Mouse (Mus musculus) liver (tissue): ENCODE measurements around the gene Elovl6.
A peak's percentile ranks its signal among the peaks of the same experiment; 100 is the strongest.

Source experiments
- DNase-seq: peaks from one replicate; pipeline ENCODE4 v3.0.0-alpha.2; 2020; ENCODE audit warnings: mixed read lengths

The Elovl6 gene

DNA sequence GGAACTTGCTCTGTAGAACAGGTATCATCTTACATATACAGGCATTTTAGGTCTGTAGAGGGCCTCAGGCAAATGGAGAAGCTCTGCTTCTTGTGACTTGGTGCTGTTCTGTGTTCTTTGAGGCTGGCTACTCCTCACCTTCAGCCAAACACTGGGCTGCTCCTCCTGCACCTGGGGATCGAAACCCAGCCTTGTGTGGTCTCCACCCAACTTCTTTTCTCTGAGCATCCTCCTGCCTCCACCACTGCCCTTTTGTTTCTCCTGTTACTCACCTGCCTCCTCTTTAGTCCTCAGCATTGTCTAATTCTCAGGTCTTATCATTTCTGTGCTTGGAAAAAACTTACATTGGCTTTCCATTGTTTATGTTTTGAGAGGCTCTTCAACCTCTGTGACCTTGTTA lies 12.1 kb downstream of the Elovl6 start:
- DNase-seq = no peak

DNA sequence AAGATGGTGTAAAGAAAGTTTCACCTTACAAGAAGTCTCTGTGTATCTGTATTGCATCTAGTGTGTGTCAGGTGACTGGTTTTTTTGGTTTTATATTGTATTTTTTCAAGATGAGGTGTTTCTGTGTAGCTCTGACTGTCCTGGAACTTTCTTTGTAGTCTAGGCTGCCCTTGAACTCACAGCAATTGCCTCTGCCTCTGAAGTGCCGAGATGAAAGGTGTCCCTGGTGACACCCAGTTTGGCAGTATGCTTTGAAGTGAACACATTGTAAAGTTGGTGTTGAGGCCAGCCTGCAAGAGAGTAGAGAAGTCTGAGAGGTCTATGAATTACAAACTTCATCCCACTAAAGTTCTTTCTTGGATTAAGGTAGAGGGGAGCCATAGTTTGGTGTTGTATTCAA lies 13.1 kb downstream of the Elovl6 start:
- no peak for DNase-seq

DNA sequence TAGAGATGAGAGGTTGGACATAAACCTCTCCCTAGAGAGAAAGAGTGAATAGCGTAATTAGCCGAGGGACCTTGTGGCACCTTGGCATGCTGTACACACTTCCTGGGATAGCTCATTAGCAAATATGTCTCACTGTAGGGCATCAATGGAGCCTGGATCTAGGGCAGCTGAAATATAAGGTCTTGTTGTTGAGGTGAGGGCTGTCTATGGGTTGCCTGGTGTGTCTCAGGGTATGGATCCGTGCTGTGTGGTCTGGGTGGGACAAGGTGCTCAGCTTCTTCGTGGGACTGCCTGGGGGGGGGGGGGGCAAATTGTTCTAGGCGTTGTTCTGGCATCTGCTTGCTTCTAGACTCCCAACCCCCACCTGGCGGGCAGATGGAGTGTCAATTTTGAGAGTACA lies 13.6 kb downstream of the Elovl6 start:
- DNase-seq = no peak

DNA sequence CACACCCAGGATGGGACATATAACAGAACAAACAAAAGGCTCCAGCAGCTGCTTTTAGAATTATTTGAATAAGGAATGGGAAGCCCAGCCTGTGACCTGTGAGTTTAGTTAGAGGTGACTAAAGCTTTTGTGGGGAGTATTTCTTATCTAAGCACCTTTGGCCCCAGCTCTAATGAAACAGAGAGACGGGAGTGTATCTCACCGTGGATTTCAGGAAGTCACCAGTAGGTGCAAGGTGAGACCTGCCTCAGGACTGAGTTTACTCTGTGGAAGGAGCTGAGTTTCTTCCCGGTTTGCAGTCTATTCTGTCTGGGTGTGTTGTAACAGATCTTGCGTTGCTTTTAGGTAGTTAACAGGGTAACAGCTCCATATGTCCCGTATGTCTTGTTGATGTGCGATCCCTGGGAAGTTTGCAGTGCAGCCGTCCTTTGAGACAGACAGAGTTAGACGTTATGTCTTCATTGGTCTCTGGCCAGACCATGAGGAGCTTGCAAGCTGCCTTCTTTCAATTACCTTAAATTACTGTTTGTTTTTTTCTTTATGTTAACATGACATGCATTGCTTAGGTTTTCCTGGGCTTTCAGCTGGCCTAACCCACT lies 15.8 kb downstream of the Elovl6 start:
- DNase-seq = no peak

DNA sequence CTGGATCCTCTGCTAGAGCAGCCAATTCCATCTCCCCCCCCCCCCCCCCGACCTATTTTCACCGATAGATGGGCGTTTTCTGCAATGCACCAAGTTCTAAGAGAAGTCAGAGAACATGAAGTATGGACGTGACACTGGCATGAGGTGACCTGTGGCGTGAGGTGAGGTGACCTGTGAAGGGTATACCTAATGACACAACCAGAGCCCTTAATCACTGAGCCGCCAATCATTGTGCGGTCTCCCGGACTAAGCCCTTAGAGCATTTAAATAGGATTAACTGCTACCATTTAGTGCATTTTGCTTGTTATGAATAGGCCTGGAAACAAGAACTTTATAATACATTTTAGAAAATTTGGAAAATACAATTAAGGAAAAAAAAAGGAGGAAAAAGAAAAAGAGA lies 16.6 kb downstream of the Elovl6 start:
- DNase-seq = no peak

DNA sequence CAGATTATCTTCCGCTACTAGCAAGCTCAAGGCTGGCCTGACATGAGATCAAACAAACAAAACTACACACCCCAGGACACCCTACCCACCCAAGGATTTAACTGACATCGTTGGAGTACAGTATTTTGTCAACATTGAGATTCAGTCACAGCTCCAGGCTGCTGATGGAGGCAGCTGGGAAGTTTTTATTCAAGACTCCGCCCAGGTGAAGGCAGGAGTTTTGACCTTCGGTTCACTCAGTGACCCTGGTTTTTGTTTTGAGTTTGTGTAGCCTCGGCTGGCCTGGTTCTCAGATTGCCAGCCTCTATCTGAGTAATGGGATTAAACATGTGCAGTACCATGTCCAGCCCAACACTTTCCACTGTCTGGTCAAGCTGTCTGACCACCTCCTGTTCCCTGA lies 17.4 kb downstream of the Elovl6 start:
- no peak for DNase-seq

DNA sequence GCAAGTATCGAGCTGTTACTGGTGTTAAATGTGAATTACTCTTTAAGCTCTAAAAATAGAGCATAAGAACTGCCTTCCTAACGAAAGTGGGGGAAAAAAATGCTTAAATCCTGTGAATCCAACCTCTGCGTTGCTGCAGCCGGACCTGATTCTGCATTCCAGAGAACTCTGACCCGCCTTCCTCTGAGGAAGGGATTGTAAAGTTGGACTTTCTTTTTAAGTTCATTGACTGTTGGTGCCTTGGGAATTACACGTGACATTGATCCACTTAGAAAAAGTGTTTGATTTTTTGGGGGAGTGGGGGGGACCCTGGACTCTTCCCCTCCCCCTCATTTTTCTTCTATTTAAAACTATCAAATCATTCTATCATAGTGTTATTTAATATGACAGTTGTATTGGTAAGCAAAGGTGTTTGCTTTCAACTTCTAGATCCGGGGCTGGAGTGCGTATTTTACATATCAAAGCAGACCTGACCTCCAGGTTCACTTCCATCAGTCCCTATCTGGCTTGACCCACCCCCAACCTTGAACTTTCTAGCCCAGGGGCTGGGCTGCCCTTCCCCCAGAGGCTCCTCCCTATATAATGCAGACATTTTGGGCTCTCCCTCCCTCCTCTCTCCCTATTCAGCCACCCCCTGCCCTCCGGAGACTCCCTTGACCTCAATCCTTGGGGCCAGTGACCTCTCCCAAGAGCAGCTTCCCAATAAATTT lies 19.6 kb downstream of the Elovl6 start:
- no peak for DNase-seq

DNA sequence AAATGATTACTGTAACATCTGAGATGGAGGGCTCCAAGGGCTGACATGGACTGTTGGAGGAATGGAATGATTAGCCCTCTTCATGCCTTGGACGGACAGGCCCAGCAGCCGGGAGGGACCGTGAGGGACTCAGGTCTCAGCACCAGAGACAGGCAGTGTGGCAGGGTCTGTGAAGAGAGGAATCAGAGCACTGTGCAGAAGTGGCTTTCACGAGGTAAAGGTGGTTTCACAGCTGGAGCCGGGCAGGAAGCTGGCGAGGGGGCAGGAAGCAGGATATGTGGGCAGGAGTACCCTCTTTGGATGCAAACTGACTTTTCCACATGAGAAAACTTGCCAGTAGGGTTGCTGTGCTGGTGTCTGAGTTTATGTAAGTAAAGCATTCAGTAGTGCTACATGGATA lies 20.2 kb downstream of the Elovl6 start:
- no peak for DNase-seq

DNA sequence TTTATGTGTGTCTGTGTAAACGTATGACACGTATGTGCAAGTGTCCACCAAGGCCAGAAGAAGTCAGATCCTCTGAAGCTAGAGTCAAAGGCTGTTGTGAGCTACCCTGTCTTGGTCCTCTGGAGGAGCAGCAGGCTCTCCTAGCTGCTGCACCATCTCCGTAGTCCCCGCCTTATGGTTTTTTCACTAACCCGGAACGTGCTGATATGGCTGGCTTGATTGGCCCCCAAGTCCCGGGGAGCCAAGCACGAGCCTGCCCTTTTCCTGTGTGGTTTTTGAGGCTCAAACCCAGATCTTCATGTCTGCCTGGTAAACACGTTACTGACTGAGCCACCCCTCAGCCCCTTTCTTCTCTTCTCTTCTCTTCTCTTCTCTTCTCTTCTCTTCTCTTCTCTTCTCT lies 21.0 kb downstream of the Elovl6 start:
- DNase-seq = peak; percentile 53

DNA sequence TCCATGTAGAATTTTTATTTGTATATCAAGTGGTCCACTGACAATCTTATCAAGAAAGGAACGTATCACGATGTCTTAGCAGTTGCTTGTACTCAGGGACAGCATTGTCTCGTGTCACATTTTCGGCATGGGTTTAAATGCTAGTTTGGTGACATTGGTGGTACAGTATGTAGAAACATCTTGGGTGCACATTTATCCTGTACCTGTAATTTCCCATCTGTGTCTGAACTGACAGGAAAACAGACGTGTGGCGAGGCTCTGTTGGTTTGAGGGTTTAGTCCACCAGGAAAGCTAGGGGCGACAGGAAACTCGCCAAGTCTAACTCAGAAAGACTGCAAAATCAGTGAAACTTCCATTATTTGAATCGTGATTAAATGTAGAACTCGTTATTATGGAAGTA lies 21.5 kb downstream of the Elovl6 start:
- DNase-seq = no peak

DNA sequence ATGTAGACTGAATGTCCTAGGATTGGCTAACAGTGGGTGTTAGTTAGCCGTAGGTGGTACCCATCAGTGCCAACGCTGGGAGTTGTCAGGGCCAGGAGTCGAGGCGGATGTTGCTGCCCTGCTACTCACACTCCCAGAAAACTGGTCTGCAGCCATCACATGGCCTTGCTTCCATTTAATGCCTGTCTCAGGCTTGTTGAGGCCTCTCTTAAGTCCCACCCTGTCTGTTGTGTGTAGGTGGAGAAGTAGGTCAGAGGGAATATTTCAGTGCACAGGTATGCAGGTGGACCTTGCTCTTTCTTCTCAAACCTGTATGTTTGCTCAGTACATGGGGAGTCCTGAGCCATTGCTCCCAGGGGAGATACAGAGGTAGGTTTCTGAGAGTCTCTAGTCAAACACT lies 22.3 kb downstream of the Elovl6 start:
- no peak for DNase-seq

DNA sequence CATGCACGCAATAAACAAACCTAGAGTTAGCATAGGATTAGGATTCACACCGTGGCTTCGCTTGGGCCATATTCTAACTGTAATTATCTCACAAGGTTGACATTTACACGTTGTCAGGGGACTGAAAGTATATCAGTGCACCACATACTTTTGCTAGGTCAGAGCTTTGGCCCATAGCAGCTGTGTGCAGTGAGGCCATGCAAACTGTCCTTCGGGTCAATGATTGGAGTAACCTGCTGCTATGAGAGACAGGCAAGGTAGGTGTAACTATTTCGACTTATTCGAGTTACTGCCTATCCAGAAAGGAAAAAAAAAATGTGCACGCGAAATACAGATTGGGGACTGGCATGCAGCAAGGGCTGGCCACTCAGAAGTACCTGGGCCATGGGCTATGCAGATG lies 24.9 kb downstream of the Elovl6 start:
- DNase-seq = no peak

DNA sequence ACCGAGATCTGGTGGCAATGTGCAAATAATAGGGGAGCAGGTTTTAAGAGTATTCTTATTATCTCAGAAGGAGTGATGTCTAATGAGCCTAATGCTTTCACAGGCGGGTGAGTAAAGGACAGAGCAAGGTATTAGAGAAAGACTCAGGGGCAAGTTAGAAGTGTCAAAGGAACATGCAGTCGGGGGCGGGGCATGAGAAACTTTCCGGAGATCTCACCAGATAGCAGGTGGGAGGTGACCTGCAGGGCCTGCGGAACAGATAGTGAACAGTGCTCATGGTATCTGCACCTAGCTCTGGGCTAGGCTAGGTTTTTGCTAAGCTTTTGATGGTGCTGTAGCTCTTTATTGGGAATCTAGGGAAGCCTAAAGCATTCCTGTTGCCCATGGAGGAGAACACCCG lies 25.4 kb downstream of the Elovl6 start:
- no peak for DNase-seq

DNA sequence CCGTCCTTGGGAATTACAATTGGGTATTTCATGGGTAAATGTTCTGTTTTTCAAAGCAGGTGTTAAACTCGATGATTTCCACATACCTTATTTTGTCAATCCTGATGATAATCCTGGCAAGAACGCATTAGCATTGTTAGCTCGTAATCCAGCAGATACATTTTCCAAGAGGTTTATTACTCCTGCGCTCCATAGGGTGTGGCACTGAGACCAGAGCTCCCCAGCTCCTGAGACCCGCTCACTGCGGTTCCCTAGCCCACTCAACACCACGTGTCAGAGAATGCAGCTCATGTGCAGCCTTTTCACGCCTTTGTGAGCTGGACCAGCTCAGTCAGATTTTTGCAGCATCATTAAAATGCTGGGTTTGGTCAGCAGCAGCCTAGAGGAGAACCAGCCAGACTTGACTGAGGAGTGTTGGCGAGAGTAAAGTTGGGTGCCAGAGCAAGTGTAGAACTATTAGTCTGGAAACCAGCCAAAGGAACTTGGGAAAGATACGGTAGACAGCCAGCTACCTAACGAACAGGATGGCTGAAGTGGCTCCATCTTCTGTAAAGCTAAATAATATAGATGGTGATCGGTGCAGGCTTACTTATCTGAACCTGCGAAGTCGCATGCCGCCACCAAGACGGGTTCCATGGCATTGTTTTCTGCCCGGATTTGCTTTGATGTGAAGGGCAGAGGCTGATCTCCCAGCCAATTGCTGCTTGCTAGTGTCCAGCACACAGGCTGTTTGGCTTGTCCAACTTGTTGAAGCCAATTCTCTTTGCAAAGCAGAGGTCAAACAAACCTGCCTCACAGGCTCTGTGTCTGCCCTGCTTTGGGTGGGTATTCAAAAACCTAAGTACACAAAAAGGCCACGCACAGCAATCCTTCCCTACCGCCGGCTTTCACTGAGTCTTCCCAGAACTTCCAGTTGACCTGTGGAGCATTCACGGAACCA lies 26.1 kb downstream of the Elovl6 start:
- DNase-seq = no peak

DNA sequence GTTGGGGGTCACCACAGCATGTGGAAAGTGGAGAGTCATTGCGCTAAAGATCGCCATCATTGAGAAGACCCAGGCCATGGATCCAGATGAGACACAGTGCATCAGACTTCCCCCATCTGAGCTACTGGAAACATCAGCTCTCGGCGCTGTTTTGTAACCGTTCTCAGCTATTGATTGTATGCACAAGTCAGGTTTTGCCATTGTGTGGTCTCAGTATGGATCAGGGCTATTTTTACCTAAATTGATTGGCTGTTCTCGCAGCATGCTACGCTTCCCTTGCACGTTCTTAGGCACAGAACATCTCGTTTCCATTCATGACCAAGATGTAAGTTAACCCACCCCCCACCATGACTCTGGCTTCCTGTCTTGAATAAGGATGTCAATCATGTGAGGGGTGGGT lies 27.9 kb downstream of the Elovl6 start:
- DNase-seq = no peak

DNA sequence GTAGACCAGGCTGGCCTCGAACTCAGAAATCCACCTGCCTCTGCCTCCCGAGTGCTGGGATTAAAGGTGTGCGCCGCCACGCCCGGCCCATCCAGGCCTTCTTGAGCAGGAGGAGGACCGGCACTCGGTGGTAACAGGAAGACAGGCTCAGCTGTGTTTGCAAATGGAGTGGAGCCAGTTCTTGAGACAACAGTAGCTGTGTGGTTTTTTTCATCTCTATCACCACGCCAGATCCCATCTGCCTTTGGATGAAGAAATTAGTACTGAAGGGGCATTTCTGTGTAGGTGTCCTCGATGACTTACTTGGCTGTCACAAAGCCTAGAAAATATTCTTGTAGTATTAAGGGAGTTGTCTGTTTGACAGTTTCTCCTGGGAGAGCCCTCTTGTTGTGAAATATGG lies 28.9 kb downstream of the Elovl6 start:
- no peak for DNase-seq

DNA sequence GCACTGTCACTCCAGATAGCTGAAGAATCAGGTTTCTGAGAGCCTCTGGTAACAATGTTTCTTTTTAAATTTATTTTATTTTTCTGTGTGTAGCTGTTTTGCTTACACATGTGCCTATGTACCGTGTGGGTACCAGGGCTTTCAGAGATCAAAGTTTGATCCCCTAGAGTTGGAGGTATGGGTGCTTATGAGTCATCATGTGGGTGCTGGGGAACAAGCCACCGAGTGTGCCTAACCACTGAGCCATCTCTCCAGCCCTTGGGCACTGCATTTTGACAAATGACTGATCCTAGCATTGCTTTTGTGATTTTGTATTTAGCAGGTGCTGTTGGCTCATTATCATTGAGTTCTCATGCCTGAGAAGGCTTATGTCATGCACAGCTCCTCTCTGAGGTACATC lies 29.7 kb downstream of the Elovl6 start:
- DNase-seq = no peak

DNA sequence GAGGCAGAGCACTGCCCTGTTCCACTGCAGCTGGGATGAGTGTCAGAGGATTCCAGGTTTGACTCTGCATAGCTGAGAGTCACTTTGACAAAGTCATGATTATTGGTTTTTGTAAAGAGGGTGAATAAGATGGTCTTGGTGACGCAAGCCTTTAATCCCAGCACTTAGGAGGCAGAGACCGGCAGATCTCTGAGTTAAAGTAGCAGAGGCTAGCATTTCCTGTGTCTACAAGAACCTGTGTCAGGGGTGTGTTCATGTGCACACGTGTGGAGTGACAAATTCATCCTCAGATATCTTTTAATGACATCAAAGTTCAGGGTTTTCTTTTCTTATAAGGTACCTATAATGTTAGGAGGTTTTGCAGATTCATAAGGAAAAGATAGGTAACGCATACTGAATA lies 30.3 kb downstream of the Elovl6 start:
- DNase-seq = no peak

DNA sequence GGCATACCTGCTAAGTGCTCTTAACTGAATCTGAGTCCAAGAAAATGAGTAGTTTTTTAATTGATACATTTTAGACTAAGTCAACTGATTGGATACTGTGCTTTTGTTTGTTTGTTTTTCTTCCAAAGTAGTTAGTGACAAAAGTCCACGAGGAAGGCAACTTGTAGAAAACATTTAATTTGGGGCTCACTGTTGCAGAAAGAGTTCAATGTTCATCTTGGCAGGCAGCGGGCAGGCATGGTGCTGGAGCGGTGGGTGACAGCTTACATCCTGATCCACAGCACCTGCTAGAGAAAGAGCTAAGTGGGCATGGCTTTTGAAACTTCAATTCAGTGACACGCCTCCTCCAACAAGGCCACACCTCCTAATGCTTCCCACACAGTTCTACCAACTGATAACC lies 31.7 kb downstream of the Elovl6 start:
- no peak for DNase-seq

DNA sequence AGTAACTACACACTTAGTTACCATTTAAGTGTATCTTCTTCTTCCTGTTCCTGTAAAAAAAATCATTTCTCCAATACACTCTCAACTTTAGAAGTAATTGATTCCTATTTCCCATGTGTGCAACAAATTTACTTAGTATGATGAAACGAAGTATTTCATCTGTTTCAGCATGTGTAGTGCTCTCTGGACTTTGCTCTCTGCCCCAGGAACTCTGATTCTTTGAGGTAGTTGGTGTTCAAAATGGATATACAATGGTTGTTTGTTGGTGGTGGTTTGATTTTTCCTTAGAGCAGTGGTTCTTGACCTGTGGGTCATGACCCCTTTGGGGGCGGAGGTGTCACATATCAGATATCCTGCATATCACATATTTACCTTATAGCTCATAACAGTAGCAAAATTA lies 32.7 kb downstream of the Elovl6 start:
- DNase-seq = no peak

DNA sequence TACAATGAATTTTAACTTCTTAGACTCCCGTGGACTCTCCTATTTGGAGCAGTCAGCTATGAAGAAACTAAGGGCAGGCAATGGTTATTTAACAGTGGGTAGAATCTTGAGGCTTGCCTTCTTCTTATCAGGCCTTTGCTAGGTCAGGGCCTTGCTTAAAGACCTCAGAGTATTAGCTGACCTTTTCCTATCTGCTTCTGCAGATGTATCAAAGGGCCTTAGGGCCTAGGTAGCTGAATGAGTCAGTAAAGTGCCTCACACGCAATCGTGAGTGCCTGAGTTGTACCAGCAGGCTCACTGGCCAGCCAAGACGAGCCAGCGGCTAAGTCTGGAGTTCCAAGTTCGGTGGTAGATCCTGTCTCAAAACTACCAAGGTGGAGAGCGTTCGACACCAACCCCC lies 33.3 kb downstream of the Elovl6 start:
- no peak for DNase-seq

DNA sequence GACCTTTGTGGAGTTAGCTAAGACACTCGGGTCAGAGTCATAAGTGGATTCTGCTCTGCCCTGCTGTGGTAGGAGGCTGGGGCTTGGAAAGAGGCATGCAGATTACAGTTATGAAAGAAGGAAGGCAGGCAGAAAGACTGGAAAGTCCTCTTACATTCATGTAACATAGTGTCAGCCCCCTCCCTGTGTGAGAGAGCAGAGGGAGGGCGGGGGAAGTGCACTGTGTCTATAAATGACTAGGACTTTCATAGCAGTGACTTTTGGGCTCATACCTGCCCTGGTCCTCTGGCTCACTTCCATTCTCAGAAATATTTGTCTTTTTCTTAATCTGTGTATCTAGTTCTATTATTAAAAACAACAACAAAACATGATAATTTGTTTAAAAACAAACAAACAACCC lies 33.9 kb downstream of the Elovl6 start:
- no peak for DNase-seq

DNA sequence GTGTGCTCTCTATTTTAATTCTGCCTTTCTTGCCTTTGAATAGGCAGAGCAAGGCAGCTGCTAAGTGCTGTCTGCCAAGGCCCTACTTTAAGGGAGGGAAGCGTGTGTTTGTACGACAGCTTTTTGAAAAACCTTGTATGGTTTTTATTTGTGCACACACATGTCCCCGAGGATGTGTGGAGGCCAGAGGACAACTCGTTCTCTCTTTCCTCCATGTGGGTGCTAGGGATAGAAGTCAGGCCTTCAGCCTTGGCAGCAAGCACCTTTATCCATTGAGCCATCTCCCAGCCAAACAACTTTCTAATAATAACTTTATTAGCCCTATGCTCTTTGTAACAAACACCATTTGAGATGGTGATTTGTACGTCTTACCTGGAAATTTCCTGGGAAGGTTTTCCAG lies 34.7 kb downstream of the Elovl6 start:
- no peak for DNase-seq

DNA sequence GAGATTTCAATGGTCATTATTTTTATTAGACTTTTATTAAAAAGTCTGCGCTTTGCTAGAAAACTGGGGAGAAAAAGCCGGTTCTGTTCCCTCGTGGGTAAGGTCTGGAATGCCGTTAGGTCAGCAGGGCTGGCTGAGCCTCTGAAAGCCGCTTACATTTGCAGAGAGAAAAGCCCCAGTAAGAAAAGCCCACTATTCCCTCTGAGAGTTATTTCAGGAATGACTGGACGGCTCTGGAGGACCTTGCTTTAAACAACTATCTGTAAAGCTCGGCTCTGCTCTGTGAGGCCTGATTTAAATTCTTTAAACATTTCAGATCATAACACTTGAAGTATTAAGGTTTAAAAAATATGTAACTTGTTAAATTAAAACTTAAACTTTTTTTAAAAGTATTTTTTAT lies 36.4 kb downstream of the Elovl6 start:
- DNase-seq = no peak
